Mouse (Mus musculus) frontal cortex, adult (tissue): ENCODE measurements around the gene Jak3.

Source experiments
- ATAC-seq: cut with Nextera tagmentation; 2 replicates; pipeline ENCODE4 v1.9.2; 2017; ENCODE audit warnings: mild to moderate bottlenecking, moderate library complexity, mixed read lengths; ENCODE audit not compliant: low TSS enrichment

Gene Jak3

GRCm38 (mm10) chr8:71719928-71720457 is 43.9 kb downstream of the Jak3 start:
- ATAC-seq = peak; percentile 55

- ATAC-seq = no peak
Measured at GRCm38 (mm10) chr8:71723047-71723551, 47.0 kb downstream of the Jak3 start.

- no peak for ATAC-seq
Measured at GRCm38 (mm10) chr8:71724389-71724788, 48.3 kb downstream of the Jak3 start.

- ATAC-seq = peak; percentile 77
Measured at GRCm38 (mm10) chr8:71725122-71725924, 49.2 kb downstream of the Jak3 start, which contains the start of gene Fcho1. Gene Fcho1 (minus strand): TSS chr8:71725716.

GRCm38 (mm10) chr8:71728240-71728785 is 52.2 kb downstream of the Jak3 start:
- ATAC-seq = peak; percentile 32; the same call in 1 of the 2 replicates

- ATAC-seq = peak; percentile 28; the same call in 1 of the 2 replicates
Measured at GRCm38 (mm10) chr8:71728826-71729620, 52.9 kb downstream of the Jak3 start.

GRCm38 (mm10) chr8:71731652-71732230 is 55.6 kb downstream of the Jak3 start:
- peak; percentile 72 for ATAC-seq

- 0 out of 2 replicates have a peak, but pooled peaks have one; percentile 50 for ATAC-seq
Measured at GRCm38 (mm10) chr8:71738316-71738715, 62.2 kb downstream of the Jak3 start.
